Mouse (Mus musculus): ENCODE measurements around the gene Pkd2.
"Not testable (repeated sequence)": the region's sequence is repeated elsewhere in the genome, so short reads cannot be mapped to it uniquely, and the experiment has no call there.

Gene Pkd2

GRCm38 (mm10) chr5:104458832-104459705 lies at the start of gene Pkd2:
TSS of gene Pkd2 (plus strand) at chr5:104459450.
- DNase-seq (ENCODE audit: low read depth, low spot score), result no peak

- DNase-seq (ENCODE audit: low read depth, low spot score), result no peak
These were observed 43.3 kb upstream of the Pkd2 start for GRCm38 (mm10) chr5:104415999-104416398.

GRCm38 (mm10) chr5:104417028-104417427 lies 42.2 kb upstream of the Pkd2 start:
- DNase-seq (ENCODE audit: low read depth, low spot score), result no peak

GRCm38 (mm10) chr5:104417721-104418120 lies 41.5 kb upstream of the Pkd2 start:
- no peak for DNase-seq (ENCODE audit: low read depth, low spot score)

GRCm38 (mm10) chr5:104422039-104422438 lies 37.2 kb upstream of the Pkd2 start:
- DNase-seq (ENCODE audit: low read depth, low spot score), result no peak

GRCm38 (mm10) chr5:104423861-104424260 lies 35.4 kb upstream of the Pkd2 start:
- DNase-seq (ENCODE audit: low read depth, low spot score), result no peak

GRCm38 (mm10) chr5:104425949-104426348 lies 33.3 kb upstream of the Pkd2 start:
- DNase-seq (ENCODE audit: low read depth, low spot score), result no peak

GRCm38 (mm10) chr5:104432886-104433285 lies 26.4 kb upstream of the Pkd2 start:
- DNase-seq (ENCODE audit: low read depth, low spot score), result no peak

- DNase-seq (ENCODE audit: low read depth, low spot score), result no peak
These were observed 25.2 kb upstream of the Pkd2 start for GRCm38 (mm10) chr5:104433968-104434565.

- no peak for DNase-seq (ENCODE audit: low read depth, low spot score)
These were observed 24.4 kb upstream of the Pkd2 start, which contains the start of gene Spp1 for GRCm38 (mm10) chr5:104434835-104435301. TSS of gene Spp1 (plus strand) at chr5:104435118.

- no peak for DNase-seq (ENCODE audit: low read depth, low spot score)
These were observed 22.7 kb upstream of the Pkd2 start for GRCm38 (mm10) chr5:104436406-104437076.

- DNase-seq (ENCODE audit: low read depth, low spot score), result no peak
These were observed 16.9 kb upstream of the Pkd2 start for GRCm38 (mm10) chr5:104442396-104442795.

- no peak for DNase-seq (ENCODE audit: low read depth, low spot score)
These were observed 16.4 kb upstream of the Pkd2 start for GRCm38 (mm10) chr5:104442850-104443249.

GRCm38 (mm10) chr5:104446156-104446555 lies 13.1 kb upstream of the Pkd2 start:
- DNase-seq (ENCODE audit: low read depth, low spot score), result no peak

- DNase-seq (ENCODE audit: low read depth, low spot score), result not testable (repeated sequence)
These were observed 10.9 kb upstream of the Pkd2 start for GRCm38 (mm10) chr5:104448346-104448745.

GRCm38 (mm10) chr5:104449491-104449890 lies 9.8 kb upstream of the Pkd2 start:
- DNase-seq (ENCODE audit: low read depth, low spot score), result no peak

GRCm38 (mm10) chr5:104453075-104453474 lies 6.2 kb upstream of the Pkd2 start:
- no peak for DNase-seq (ENCODE audit: low read depth, low spot score)

- DNase-seq (ENCODE audit: low read depth, low spot score), result no peak
These were observed 4.7 kb upstream of the Pkd2 start for GRCm38 (mm10) chr5:104454564-104454963.

- no peak for DNase-seq (ENCODE audit: low read depth, low spot score)
These were observed 631 bp downstream of the Pkd2 start for GRCm38 (mm10) chr5:104459706-104460455.

- DNase-seq (ENCODE audit: low read depth, low spot score), result no peak
These were observed 1.2 kb downstream of the Pkd2 start for GRCm38 (mm10) chr5:104460456-104460838.

GRCm38 (mm10) chr5:104460856-104461255 lies 1.6 kb downstream of the Pkd2 start:
- no peak for DNase-seq (ENCODE audit: low read depth, low spot score)

GRCm38 (mm10) chr5:104465279-104465678 lies 6.0 kb downstream of the Pkd2 start:
- DNase-seq (ENCODE audit: low read depth, low spot score), result no peak
